Mouse (Mus musculus): ENCODE results near the gene Nfkbie.

The Nfkbie gene

DNA sequence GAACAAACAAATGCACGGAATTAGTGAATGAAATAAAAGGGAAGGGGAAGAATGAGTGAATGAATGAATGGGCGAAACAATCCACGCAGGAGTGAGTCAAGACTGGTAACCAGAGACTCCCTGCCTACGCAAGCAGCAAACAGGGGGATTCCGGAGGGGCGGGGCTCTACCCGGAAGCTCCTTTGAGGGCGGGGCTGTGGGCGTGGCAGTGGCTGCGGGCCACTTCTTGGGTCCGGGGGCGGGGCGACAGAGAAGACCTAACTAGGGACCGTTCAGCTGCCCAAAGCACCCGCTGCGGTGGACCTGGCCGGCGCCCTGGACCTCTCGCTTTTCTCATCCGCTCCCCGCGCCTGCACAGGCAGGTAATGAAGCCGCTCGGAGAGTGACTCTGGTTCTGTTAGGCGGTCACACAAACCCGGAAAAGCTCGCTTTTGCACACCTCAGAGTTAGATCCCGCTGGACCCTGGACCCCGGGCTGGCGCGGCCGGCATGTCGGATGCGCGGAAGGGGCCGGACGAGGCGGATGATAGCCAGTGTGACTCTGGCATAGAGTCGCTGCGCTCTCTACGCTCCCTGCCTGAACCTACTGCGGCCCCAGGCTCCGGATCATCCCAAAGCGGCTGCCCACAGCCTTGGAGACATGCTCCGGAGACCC, at the start of gene Nfkbie:
TSS of gene Nfkbie (plus strand) at position 252 of the 655 bp plus-strand sequence.
- DNase-seq = peak; percentile 97

DNA sequence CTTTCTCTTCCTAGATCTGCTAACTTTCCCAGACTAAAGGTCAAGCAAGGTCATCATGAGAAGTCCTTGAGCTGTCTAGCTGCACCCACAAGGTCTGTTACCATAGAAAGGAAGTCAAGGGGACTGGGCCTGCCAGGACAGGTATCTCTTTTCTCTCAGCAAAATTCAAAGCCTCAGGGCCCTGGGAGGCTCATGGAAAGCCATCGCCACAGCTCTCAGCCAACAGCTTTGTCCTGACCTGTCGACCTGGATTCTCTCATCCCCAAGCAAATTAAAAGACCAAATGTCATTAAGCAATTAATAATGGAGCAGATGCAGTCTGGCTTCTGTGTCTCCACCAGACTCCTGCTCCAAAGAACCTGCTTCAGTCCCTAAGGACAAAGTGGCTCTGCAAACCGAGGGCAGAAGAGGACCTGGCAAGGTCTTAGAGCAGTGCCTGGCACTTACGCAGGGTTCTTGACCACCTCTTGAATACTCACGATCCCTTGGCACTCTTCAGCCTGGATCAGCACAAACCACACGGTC, 49.5 kb upstream of the Nfkbie start:
- DNase-seq = no peak

DNA sequence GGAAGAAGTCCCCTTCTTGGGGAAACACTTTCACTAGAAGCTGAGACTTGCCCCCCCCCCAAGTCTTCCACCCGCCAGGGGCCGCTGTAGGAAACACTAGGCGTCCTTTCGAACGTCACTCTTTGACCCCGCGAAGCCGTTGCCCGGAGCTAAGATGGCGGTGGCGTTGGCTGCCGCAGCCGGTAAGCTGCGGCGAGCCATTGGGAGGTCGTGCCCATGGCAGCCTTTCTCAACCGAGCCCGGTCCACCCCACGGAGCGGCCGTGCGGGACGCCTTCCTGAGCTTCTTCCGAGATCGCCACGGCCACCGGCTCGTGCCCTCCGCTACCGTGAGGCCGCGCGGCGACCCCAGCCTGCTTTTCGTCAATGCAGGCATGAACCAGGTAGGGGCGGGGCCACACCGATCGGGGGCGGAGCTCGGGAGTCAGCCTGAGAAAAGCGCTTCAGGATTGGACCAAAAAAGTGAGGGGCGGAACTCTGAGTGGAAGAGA, 48.8 kb upstream of the Nfkbie start, which contains the start of gene Aars2:
TSS of gene Aars2 (plus strand) at position 142 of the 490 bp plus-strand sequence.
- DNase-seq = peak; percentile 96

DNA sequence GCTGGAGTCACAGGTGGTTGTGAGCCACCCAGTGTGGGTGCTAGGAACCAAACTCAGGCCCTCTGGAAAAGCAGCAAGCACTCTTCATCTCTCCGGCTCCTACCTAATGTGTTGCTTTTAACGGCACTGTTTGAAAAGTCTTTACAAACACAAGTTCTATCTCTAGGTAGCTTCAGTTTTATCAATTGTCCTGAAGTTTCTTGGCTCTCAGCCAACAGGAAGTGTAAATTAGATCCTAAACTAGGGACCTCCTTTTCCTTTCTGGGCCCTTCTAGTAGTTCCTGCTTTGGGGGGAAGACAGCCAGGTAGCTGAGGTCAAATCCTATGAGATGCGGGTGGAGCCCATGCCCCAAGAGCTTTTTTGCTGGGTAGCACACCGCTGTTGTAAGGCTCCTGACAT, 44.6 kb upstream of the Nfkbie start:
- DNase-seq = no peak

DNA sequence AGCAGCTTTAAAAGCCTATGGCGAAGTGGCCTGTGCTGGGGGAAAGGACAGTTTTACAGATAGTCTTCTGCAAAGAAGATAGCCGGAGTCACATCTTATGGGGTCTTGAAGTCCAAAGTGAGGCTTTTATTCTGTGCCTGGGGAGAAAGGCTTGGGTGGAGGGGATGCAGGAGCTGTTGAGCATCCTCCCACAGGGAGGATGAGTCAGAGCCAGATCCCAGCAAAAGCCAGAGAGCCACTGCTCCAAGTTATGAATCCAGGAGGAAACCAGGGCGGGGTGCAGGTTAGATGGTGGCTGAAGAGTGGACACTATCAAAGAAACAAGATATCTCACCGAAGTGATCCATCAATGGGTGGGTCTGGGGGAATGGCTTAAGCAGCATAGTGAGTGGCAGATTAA, 43.7 kb upstream of the Nfkbie start:
- no peak for DNase-seq

DNA sequence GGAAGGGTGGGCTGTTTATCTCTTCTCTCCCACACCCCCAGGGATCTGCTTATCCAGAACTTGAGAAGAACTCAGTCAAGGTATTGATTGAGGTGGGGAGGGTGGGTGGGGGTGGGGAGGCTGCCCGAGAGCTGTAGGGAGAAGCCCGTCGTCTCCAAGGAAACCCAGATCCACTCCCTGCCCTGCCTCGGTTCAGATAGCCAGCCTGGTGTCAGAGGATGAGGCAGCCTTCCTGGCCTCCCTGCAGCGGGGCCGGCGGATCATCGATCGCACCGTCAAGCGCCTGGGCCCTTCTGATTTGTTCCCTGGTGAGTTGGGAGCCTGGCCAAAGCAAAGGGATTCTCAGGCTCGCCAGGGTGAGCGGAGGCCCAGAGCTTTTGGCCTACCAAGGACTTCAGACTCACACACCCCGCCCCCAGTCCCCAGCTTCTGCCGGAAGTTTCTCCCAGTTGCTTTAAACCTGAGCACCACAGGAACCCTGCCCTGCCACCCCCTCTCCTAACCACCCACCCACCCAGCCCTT, 40.2 kb upstream of the Nfkbie start:
- DNase-seq = no peak

DNA sequence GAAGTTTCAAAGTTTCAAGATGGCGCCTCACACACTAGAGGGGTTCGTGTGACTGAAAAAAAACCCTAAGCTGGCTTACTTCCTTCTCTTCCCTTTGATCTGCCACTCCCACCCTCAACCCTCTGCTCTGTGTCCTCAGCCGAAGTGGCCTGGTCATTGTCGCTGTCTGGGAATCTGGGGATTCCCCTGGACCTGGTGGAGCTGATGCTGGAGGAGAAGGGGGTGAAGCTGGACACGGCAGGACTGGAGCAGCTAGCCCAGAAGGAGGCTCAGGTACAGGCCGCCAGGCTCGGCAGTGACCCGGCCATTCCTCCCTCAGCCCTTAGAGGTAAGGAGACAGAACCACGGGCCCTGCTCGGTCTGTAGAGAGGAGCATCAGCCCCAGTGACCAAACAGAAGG, 39.7 kb upstream of the Nfkbie start:
- no peak for DNase-seq

DNA sequence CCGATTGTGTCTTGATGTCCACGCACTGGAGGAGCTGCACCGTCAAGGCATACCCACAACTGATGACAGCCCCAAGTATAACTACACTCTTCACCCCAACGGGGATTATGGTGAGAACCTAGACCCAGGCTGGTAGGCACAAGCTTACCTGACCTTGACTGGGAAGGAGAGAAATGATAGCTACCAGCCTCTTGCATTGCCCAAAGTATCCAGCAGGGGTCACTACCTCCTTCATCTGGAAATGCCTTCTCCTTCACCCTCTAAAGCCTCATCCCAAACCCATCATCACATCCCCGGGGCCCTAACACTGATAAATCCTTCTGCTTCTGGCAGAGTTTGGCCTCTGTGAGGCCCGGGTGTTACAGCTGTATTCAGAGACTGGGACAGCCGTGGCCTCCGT, 39.0 kb upstream of the Nfkbie start:
- DNase-seq = peak; percentile 71

DNA sequence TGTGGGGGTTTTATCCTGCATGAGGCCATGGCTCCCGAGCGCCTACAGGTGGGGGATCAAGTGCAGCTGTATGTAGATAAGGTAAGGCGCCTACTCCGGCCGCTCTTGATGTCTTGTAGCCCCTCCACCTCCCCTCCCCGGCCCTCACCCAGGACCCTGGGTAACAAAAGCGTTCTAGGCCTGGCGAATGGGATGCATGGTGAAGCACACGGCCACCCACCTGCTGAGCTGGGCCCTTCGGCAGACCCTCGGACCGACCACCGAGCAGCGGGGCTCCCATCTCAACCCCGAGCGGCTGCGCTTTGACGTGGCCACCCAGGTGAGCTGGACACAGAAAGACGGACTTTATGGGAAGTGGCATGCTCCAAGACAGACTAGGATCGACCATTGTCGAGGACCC, 38.4 kb upstream of the Nfkbie start:
- no peak for DNase-seq

DNA sequence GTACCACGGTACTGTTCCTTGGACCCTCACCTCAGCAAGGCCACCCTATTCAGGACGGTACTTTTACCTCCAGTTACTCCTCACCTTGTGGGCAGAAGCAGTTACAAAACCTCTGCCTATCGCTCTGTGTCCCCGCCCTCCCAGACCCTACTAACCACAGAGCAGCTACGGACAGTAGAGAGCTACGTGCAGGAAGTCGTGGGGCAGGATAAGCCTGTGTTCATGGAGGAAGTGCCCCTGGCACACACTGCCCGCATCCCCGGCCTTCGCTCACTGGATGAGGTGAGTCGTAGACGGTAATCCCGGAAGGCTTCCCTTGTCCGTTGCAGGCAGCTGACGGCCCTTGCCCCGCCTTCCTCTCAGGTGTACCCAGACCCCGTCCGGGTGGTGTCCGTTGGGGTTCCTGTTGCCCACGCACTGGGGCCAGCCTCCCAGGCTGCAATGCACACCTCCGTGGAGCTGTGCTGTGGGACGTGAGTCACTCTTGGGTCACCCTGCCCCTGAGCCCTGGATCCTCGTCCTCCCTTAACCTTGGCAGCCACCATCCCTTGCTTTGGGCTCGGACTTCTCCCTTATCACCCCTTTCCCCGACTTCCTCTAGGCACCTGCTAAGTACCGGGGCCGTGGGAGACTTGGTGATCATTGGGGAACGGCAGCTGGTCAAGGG, 37.8 kb upstream of the Nfkbie start:
- no peak for DNase-seq

DNA sequence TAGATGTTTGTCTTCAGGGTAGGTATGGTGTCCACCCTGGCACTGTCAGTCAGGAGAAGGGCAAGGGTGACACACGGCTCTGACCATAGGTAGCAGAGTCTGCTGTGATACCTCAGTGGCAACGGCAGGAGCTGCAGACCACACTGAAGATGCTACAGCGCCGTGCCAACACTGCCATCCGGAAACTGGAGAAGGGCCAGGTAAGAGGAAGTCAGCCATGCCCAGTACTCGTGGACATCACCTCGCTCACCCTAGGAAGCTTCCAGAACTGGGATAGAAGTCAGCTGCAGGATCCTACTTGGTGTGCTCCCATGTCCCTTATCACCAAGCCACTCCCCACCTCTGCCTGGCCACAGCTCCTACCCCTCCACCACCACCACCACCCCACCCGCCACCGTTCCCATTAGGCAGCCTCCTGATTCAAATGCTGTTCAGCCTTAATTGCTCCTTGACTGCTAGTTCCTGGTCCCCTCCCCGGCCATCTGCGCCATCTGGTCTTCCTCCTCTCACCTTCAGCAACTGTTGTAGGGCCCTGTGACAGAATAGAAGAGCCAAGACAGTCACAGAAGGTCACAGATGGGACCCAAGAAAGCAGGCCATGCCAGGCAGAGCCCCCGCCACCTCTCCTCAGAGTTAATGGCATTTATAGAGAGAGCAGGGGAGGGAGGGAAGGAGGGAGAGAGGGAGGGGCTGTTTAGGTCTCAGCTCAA, 36.6 kb upstream of the Nfkbie start:
- no peak for DNase-seq

DNA sequence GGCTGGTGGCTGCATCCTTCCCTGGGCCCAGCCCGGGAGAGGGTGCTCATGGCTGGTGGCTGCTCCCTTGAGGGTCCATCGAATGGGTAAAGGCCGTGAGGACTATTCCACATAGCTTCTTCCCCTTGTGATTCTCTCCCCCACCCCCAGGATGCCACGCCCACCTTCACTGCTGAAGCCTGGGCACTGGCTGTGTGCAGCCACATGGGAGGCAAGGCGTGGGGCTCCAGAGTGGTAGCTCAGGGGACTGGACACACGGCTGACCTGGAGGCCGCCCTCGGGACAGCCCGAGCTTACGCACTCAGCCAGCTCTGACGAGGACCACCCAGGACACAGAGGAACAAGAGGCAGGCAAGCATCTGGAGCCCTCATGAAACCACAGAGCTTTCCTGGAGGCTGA, 35.4 kb upstream of the Nfkbie start:
- no peak for DNase-seq

DNA sequence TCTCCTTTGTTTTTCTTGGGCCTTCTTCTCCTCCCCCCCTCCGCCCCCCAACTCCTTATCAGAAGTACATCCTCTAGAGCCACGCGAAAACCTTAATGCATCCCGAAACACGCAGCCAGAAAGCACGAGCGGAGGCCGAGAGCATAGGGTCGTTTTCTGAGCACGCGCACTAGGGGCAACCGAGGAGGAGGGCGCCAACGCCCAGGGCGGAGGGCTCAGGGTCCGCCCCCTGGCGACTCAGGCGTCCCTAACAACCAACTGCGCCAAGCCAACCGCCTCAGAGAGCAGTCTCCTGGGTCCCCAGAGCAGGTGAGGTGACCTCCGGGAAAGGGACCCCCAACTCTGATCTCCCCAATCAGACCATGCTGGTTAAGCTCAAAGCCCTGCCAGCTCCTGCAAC, 32.2 kb upstream of the Nfkbie start, which contains the start of gene Tcte1:
TSS of gene Tcte1 (plus strand) at position 172 of the 400 bp plus-strand sequence.
- peak; percentile 91 for DNase-seq

DNA sequence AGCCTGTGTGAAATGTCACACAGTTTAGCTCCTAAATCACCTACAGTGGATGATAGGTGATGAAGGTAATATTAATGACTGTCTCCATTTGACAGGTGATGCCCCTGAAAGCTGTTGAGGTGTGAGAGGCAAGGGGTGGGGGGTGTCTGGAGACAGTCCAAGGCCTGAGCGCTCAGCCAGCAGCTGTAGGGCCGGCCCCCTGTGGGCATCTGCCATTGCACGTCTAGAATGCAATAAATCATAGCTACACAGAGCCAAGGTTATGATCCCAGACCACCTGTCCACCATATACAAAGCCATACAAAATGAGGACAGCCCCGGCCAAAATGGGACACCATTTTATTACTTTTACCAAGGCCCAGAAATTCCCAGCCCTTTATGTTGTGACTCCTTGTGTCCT, 30.5 kb upstream of the Nfkbie start:
- no peak for DNase-seq

DNA sequence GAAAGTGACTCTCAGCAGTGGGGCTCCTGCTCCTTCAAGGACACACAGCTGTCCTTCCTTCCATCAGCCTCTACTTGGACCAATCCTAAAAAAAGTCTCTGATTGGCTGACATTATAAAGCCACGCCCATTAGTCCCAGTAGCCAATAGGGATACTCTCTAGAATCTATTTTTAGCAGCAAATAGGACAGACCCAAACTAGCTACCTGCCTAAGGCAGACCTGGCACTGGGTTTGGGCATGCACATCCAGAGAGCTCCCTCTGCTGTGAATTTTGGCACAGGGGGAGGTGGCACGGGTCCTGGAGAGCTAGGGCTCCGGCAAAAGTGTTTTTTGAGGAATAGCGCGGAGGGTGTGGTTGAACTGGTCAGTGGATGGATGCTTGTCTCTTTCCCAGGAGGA, 28.9 kb upstream of the Nfkbie start:
- no peak for DNase-seq

DNA sequence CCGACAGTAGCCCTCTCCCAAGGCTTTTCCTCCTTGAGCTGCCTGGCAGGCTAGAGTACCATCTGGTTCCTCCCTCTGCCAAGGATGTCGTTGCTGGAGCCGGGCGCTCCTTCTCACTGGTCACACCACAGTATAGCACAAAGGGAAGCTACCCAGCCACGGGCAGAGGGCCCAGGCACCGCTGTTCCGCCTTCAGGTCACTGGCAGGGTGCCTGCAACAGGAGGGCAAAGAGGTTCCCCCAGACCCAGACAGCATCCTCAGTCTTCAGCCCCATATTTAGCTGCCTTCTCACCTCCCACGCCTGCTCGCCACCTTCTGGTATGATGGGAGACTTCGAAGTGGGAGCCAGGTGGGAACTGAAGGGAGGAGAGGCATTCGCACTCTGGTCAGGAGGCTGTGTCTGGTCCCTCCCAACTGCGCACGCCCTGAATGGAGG, 25.1 kb upstream of the Nfkbie start:
- DNase-seq = no peak

DNA sequence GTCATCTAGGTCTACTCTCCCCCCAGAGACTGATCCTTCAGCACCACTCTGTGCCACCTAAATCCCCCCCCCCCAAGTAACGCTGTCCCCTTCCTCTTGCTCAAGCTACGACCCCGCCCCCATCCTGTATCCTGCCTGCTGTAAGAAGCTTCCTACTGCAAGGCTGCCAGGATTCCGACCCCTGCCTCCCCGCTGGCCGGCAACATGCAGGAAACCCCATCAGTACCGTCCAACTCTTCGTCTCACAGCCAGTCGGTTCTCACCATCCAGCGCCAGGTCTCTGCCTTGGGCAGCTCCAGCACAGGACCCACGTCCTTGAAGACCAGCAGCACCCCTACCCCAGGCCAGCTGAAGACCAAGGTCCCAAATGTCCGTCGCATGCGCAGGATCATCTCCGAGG, 22.6 kb upstream of the Nfkbie start:
- DNase-seq = no peak

DNA sequence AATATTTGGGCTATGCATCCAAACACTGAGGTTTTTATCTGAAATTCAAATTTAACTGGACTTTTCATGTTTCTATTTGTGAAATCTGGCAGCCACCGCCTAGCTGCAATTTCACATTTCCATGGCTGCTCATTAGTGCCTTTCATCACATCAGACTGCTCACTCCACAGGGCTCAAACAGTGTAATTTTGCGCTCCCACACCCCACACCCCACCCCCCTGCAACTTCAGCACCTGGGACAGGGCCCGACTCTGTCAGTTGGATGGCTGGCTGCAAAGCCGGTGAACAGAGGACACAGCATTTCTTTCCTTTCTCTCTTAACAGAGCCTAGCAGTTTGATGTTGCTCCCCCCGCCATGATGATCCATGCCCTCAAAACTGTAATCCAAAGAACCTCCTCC, 19.2 kb upstream of the Nfkbie start:
- peak; percentile 53 for DNase-seq

DNA sequence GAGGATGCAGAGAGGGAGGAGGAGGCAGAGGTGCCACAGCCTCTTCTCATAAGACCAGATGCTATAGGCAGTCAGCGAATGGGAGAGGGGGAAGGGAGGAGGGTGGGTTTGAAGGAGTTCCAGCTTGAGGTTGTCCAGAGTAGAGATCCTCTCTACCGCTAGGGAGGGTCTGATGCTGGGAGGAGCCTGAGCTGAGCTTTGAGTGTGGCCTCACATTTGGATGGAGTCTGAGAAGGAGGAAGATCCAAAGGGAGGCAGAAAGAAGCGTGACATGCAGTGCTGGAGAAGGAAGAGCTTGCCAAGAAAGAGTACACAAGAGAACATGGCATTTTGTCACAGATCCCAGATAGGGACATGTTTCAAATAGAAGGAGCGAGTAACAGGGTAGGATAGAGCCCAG, 17.1 kb upstream of the Nfkbie start:
- DNase-seq = no peak

DNA sequence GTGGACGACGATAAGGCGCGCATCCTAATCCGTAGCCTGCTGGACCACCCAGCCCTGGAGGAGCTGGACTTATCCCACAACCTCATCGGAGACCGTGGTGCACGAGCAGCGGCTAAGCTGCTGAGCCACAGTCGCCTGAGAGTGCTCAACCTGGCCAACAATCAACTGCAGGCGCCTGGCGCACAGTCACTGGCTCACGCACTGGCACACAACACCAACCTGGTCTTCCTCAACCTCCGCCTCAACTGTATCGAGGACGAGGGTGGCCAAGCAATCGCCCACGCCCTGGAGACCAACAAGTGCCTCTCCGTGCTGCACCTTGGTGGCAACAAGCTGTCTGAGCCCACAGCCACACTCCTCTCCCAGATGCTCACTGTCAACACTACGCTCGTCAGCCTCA, 15.8 kb upstream of the Nfkbie start:
- no peak for DNase-seq

DNA sequence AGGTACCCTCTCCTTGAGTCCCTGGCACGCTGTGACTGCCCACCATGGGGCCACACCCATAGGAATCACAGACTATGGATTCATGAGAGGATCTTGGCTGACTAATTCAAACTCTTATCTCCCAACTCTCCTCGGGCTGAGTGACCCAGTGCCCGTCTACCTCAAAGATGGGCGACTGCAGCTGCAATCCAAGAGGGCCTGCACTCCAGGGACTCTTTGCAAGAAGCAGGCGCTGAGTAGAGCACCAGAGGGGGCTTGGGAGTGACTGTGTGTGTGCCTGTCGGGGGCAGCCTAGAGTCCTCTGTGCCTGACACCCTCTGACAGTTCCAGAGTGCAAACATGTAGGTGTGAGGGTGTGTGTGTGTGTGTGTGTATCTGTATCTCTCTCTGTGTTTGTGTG, 13.4 kb upstream of the Nfkbie start:
- no peak for DNase-seq

DNA sequence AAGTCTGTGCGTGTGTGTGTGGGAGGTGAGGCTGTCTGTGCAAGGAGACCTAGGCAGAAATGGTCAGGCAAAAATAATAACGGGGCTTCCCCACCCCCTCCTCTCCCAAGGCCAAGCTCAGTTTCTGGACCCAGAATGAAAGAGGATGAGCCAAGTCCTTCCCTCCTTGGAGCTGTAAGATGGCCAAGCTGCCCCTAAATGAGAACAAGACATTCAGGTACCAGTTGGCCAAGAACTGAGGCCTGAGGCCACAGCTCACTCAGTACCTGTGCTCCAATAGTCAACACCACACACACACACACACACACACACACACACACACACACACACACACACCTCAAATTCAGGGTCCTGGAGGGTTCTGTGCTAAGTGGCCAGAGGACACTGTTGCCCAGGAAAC, 12.8 kb upstream of the Nfkbie start:
- DNase-seq = no peak

DNA sequence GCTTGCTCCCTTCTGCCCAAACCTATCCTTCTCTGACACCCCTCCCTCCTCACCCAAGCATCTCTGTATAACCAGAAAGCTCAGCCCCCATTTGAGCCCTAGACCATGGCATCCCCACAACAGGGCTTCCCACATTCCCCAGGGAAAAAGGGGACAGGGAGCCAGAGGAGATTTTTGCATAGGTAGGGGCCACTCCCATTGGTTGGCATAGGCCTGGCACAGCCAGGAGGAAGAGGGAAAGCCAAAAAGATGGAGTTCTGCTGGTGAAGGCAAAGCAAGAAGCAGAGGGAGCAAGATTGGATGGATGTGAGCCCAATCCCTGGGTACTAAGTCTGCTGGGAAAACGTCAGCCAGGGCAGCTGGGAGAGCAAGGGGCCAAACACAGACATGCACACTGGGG, 12.4 kb upstream of the Nfkbie start:
- DNase-seq = no peak
